Mouse (Mus musculus): ENCODE measurements at regions not wholly inside any gene's neighbourhood (a gene's known extent, or its start where the extent isn't known, plus 50 kb on each side); places are given as distances from the start of the nearest gene placed in this dataset.

GRCm38 (mm10) chr14:106225401-106225800 lies 119.4 kb downstream of the Trim52 start:
- Histone ChIP-seq H3K36me3 (ENCODE audit: control insufficient read depth, insufficient read depth, low read length) (no peaks in the 10 kb centered on the region), H3K4me3 (ENCODE audit: low read length) (no peak overlapping the region), H3K4me2 (ENCODE audit: low read length) (no peak overlapping the region), H3K27me3 (replicated peaks; ENCODE audit: control insufficient read depth, insufficient read depth, low read length) (no peaks in the 10 kb centered on the region), H3K27ac (ENCODE audit: low read depth, low read length) (no peak overlapping the region), H3K9me3 (ENCODE audit: control insufficient read depth, low read length) (no peaks in the 10 kb centered on the region), H3K4me1 (ENCODE audit: control insufficient read depth, insufficient read depth, low read depth, low read length) (no peaks in the 10 kb centered on the region), H3K9ac (ENCODE audit: low read depth, low read length) (no peak overlapping the region)
- WGBS, result 67% methylated on average over 1 of the region's 1 CpGs
- no peak for ATAC-seq

- no peaks in the 10 kb centered on the region for H3K27me3 ChIP-seq (replicated peaks; ENCODE audit: control insufficient read depth, insufficient read depth, low read length)
- no peak overlapping the region for H3K4me3 ChIP-seq (ENCODE audit: low read length)
- no peaks in the 10 kb centered on the region for H3K4me1 ChIP-seq (ENCODE audit: control insufficient read depth, insufficient read depth, low read depth, low read length)
- H3K27ac ChIP-seq (ENCODE audit: low read depth, low read length), result no peak overlapping the region
- ATAC-seq, result no peak
- H3K36me3 ChIP-seq (ENCODE audit: control insufficient read depth, insufficient read depth, low read length), result no peaks in the 10 kb centered on the region
- no peak overlapping the region for H3K4me2 ChIP-seq (ENCODE audit: low read length)
- no peaks in the 10 kb centered on the region for H3K9me3 ChIP-seq (ENCODE audit: control insufficient read depth, low read length)
- 91% methylated on average over 5 of the region's 5 CpGs for WGBS
- H3K9ac ChIP-seq (ENCODE audit: low read depth, low read length), result no peak overlapping the region
These were observed 135.9 kb downstream of the Trim52 start for GRCm38 (mm10) chr14:106241721-106242405.

GRCm38 (mm10) chr14:106259396-106260108 lies 153.6 kb downstream of the Trim52 start:
- ATAC-seq, result no peak
- no peaks in the 10 kb centered on the region for H3K36me3 ChIP-seq (ENCODE audit: control insufficient read depth, insufficient read depth, low read length)

GRCm38 (mm10) chr14:106265290-106265689 lies 159.3 kb downstream of the Trim52 start:
- H3K4me2 ChIP-seq (ENCODE audit: low read length), result no peak overlapping the region
- H3K9ac ChIP-seq (ENCODE audit: low read depth, low read length), result no peak overlapping the region
- WGBS, result 93% methylated on average over 3 of the region's 3 CpGs
- H3K27me3 ChIP-seq (replicated peaks; ENCODE audit: control insufficient read depth, insufficient read depth, low read length), result no peaks in the 10 kb centered on the region
- ATAC-seq, result no peak
- H3K4me1 ChIP-seq (ENCODE audit: control insufficient read depth, insufficient read depth, low read depth, low read length), result no peaks in the 10 kb centered on the region
- no peak overlapping the region for H3K4me3 ChIP-seq (ENCODE audit: low read length)
- H3K27ac ChIP-seq (ENCODE audit: low read depth, low read length), result no peak overlapping the region
- H3K36me3 ChIP-seq (ENCODE audit: control insufficient read depth, insufficient read depth, low read length), result no peaks in the 10 kb centered on the region
- no peaks in the 10 kb centered on the region; the same call in 1 of the 2 replicates for H3K9me3 ChIP-seq (ENCODE audit: control insufficient read depth, low read length)

More at GRCm38 (mm10) chr14:106259396-106260108, 153.6 kb downstream of the Trim52 start:
- Histone ChIP-seq H3K4me2 (ENCODE audit: low read length) (no peak overlapping the region), H3K4me3 (ENCODE audit: low read length) (no peak overlapping the region), H3K9me3 (ENCODE audit: control insufficient read depth, low read length) (peaks cover 3% of the 10 kb centered on the region; the same call in 1 of the 2 replicates), H3K9ac (ENCODE audit: low read depth, low read length) (no peak overlapping the region), H3K27ac (ENCODE audit: low read depth, low read length) (no peak overlapping the region), H3K4me1 (ENCODE audit: control insufficient read depth, insufficient read depth, low read depth, low read length) (no peaks in the 10 kb centered on the region), H3K27me3 (replicated peaks; ENCODE audit: control insufficient read depth, insufficient read depth, low read length) (no peaks in the 10 kb centered on the region)
- 67% methylated on average over 4 of the region's 4 CpGs for WGBS

GRCm38 (mm10) chr14:106267679-106268561 lies 161.9 kb downstream of the Trim52 start:
- Histone ChIP-seq H3K27ac (ENCODE audit: low read depth, low read length) (no peak overlapping the region), H3K4me2 (ENCODE audit: low read length) (no peak overlapping the region), H3K9ac (ENCODE audit: low read depth, low read length) (no peak overlapping the region), H3K27me3 (replicated peaks; ENCODE audit: control insufficient read depth, insufficient read depth, low read length) (no peaks in the 10 kb centered on the region), H3K36me3 (ENCODE audit: control insufficient read depth, insufficient read depth, low read length) (no peaks in the 10 kb centered on the region), H3K4me1 (ENCODE audit: control insufficient read depth, insufficient read depth, low read depth, low read length) (no peaks in the 10 kb centered on the region), H3K9me3 (ENCODE audit: control insufficient read depth, low read length) (no peaks in the 10 kb centered on the region; the same call in 1 of the 2 replicates), H3K4me3 (ENCODE audit: low read length) (no peak overlapping the region)
- WGBS, result 78% methylated on average over 12 of the region's 12 CpGs
- ATAC-seq, result no peak

GRCm38 (mm10) chr14:106269680-106270079 lies 163.7 kb downstream of the Trim52 start:
- ATAC-seq, result no peak
- Histone ChIP-seq H3K27ac (ENCODE audit: low read depth, low read length) (no peak overlapping the region), H3K27me3 (replicated peaks; ENCODE audit: control insufficient read depth, insufficient read depth, low read length) (no peaks in the 10 kb centered on the region), H3K9ac (ENCODE audit: low read depth, low read length) (no peak overlapping the region), H3K36me3 (ENCODE audit: control insufficient read depth, insufficient read depth, low read length) (no peaks in the 10 kb centered on the region), H3K4me3 (ENCODE audit: low read length) (no peak overlapping the region), H3K4me2 (ENCODE audit: low read length) (no peak overlapping the region), H3K4me1 (ENCODE audit: control insufficient read depth, insufficient read depth, low read depth, low read length) (no peaks in the 10 kb centered on the region), H3K9me3 (ENCODE audit: control insufficient read depth, low read length) (no peaks in the 10 kb centered on the region; the same call in 1 of the 2 replicates)
- whole genome bisulfite sequencing, result 68% methylated on average over 6 of the region's 6 CpGs

GRCm38 (mm10) chr14:106313558-106313957 lies 207.6 kb downstream of the Trim52 start:
- H3K9me3 ChIP-seq (ENCODE audit: control insufficient read depth, low read length), result no peaks in the 10 kb centered on the region
- WGBS, result 48% methylated on average over 8 of the region's 8 CpGs
- ATAC-seq, result no peak

GRCm38 (mm10) chr14:106314079-106314551 lies 208.1 kb downstream of the Trim52 start:
- Histone ChIP-seq H3K9me3 (ENCODE audit: control insufficient read depth, low read length) (no peaks in the 10 kb centered on the region), H3K36me3 (ENCODE audit: control insufficient read depth, insufficient read depth, low read length) (no peaks in the 10 kb centered on the region), H3K4me1 (ENCODE audit: control insufficient read depth, insufficient read depth, low read depth, low read length) (no peaks in the 10 kb centered on the region), H3K9ac (ENCODE audit: low read depth, low read length) (no peak overlapping the region), H3K27me3 (replicated peaks; ENCODE audit: control insufficient read depth, insufficient read depth, low read length) (no peaks in the 10 kb centered on the region), H3K27ac (ENCODE audit: low read depth, low read length) (no peak overlapping the region), H3K4me2 (ENCODE audit: low read length) (no peak overlapping the region), H3K4me3 (ENCODE audit: low read length) (no peak overlapping the region)
- peak; percentile 61 for ATAC-seq
- 46% methylated on average over 9 of the region's 9 CpGs for WGBS

More at GRCm38 (mm10) chr14:106313558-106313957, 207.6 kb downstream of the Trim52 start:
- Histone ChIP-seq H3K4me2 (ENCODE audit: low read length) (no peak overlapping the region), H3K27me3 (replicated peaks; ENCODE audit: control insufficient read depth, insufficient read depth, low read length) (no peaks in the 10 kb centered on the region), H3K36me3 (ENCODE audit: control insufficient read depth, insufficient read depth, low read length) (no peaks in the 10 kb centered on the region), H3K4me3 (ENCODE audit: low read length) (no peak overlapping the region), H3K27ac (ENCODE audit: low read depth, low read length) (no peak overlapping the region), H3K9ac (ENCODE audit: low read depth, low read length) (no peak overlapping the region), H3K4me1 (ENCODE audit: control insufficient read depth, insufficient read depth, low read depth, low read length) (no peaks in the 10 kb centered on the region)
